Mouse (Mus musculus) 3T3-L1 (cell line): Measurements from ENCODE around the gene Cd5.

Experiments
- DNase-seq: peaks from one replicate; pipeline ENCODE4 v3.0.0-alpha.2; 2015; ENCODE audit warnings: low read depth, low spot score

Cd5 gene

DNA sequence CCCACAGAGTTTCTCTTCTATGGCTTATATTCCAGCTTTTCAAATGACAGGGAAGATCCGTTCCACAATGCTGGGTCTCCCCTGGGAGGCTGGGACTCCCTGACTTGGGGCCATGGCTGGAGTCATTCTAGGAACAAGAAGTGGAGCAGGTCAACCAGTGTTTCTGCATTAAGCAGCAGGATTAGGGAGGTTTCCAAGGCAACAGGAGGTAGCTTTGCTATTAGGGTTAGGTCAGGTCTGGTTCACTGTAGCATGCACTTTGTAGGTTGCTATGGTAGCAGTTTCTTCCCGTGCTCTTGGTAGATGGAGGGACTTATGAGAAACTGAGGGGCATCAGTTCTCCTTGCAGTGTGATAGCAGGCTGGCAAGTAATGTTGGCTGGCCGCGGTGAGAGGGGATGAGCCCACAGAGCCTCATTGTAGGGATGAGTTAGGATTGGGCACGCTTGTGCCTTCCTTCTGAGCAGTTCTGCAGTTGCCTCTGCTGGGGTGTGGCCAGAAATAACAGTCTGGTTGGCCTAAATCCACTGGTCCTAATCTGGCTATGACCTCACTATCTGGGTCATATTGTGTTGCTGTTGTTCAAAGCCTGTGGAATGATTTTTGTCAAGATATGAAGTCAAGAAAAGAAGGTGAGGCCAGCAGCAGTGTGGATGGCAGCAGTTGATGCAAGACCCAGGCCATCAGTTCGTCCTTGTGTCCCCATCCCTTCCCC, 37.6 kb downstream of the Cd5 start:
- DNase-seq, result peak; percentile 61

DNA sequence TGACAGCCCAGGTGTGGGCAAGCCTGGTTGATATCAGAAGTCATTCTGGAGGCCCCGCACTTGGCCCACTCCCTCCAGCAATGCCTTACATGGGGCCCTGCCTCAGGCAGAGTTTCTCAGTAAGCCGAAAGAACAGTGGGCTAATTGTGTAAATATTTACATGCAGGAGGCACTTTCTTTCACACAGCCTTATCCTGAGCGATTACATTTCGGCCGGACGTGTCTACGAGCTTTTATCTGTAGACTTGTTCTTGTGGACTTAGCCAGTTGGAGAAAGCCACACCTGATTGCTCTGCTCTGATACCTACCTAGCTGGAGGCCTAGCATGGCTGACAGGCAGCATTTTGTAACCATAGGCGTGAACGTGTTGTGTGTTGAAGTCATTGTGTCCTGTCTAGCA, 39.0 kb downstream of the Cd5 start:
- DNase-seq, result no peak

DNA sequence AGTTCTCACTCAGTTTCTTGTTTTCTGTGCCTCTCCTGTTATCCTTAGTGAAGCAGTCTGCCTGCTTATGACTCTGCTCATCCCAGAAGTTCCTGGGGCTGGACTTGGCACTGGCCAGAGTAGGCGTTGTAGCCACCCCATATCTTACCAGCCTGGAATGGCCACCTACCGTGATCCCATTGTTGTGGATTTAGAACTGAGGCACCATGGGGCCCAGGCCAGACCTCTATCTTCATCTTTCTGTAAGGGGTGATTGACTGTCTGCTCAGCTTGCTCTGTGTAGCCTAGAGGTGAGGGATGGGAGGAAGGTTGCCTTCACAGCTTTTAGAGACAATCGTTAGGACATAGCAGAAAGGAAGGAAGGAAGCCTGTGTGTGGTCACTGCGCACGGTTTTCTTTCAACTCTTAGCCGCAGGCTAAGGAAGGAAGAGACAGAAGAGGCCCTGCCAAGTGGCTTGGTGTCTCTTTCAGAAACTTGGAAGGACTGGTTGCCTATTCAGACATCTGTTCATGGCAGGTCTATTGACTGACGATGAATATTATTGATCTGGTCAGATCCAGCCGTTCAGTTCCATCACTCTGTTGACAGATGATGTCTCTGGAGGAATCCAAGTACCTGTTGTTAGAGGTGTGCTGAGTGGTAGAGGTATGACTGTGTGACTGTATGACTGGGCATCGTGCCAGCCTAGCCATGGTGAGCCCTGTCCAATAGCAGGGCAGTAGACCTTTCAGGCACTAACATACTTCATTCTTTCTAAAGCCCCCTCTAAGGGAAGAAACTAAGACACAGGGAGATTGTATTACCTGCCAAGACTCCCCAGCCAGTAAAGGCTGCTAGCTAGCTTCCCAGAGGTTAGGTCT, 40.4 kb downstream of the Cd5 start:
- DNase-seq, result no peak

DNA sequence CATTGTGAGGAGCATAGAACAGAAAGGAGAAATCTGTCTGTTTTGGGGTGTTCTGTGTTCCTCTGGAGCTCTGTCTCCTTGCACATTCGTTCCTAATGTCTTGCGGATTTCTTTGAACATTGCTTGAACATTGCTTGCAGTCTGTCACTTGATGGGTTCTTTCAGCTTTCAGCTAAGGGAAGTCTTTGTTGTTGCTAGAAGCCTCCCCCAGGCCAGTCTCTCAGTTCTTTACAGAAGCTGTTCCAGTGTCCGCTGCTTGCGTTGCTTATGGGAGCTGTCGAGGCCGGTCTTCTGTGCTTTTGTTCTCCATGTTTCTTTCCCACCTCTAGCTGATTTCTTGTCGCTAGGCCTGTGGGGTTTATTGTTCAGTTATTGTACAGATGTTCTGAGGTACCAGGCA, 43.0 kb downstream of the Cd5 start:
- DNase-seq, result no peak

DNA sequence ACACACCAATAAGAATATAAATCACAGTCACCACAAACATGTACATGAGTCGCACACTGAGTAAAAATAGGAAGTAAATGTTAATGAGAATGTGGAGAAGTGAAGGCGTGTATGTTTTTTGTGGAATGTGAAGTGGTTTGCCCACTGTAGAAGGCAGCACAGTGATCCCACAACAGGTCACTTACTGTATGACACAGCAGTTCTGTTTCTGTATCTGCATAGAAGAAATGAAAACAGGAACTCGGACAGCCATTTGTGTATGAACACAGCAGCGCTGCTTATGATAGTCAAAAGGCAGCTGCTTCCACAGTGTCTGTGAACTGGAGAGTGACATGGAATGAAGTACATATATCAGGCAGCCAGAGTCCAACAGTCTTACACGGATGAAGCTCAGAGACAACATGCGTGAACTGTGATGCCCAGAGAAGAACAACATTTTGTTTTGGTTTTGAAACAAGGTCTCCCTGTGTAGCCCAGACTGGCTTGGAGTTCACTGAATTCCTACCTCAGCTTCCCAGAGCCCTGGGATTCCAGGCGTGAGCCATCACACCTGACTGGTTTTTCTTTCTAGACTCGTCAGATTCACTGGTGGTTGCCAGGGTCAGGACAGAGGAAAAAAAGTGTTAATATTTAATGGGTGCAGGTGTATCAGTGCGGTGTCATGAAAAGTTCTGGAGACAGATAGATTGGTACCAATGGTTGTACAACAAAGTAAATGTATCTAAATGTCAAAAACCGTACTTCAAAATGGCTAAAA, 44.7 kb downstream of the Cd5 start:
- no peak for DNase-seq

DNA sequence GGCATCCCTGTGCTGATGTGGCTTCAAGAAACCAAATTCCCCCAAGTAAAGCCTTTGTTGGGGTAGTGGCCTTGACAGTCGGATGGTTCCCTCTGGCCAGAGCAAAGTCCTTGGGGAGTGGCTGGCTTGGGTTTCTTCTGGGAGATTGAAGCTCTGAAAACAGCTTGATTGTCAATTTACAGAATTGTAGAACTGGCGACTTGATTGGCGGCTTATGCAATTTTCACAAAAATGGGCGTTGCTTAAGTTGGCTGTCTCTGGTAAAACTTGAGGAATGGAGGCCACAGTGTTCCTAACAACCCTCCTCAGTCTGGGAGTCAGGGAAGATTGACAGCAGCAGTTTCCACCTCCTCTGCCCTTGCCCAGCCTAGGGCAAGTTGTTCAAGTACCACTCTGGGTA, 46.4 kb downstream of the Cd5 start:
- DNase-seq, result no peak

DNA sequence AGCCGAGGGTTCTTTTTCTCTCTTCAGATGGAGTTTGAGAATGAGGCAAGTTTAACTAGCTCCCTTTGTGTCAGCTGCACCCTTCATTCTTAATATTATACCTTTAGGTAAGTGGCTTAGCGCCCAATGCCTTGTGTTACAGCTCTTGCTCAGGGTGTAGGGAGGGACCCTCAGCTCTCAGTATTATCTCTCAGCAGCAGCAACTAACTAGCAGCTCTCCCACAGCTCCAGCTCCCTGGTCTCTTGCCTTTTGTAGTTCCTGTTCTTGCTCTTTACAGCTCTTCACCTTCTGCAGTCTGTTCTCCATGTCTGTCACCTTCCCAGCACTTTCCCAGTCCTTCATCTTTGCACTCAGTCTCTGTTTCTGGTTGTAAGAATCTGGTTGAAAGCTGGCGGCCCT, 47.1 kb downstream of the Cd5 start:
- no peak for DNase-seq

DNA sequence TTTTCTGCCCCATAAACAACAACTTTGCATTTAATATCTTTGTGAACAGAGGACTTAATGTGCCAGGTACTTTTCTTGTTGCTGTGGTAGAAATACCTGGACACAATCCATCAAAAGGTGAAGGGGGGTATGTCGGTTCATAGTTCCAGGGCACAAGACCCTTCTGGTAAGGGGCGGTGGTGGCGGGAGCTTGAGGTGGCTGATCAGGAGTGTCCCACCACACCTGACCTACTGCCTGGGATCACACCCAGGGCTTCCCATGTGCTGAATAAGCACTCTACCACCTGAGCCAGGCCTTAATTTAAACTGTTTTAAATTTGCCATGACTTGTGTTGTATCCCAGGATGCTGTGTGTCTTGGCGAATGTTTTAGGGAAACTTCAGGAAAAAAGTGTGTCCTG, 47.7 kb downstream of the Cd5 start:
- no peak for DNase-seq

DNA sequence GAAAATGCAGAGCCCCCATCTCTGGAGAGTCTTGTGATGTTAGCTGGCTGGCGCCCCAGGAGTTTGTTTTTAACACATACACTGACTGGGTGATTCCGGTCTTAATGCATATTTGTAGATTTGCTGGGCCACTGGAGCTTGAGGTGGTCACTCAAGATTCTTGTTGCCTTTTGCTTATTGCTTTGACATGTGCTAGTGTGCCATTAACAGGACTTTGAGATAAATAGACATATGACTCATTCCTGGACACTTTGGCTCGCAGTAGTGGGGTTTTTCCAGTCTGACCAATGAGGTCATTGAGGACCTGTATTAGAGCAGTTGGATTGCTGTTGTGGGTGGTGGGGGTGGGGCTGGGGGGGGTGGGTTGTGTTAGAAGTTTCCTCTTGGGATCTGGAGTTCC, 48.5 kb downstream of the Cd5 start:
- peak; percentile 93 for DNase-seq

DNA sequence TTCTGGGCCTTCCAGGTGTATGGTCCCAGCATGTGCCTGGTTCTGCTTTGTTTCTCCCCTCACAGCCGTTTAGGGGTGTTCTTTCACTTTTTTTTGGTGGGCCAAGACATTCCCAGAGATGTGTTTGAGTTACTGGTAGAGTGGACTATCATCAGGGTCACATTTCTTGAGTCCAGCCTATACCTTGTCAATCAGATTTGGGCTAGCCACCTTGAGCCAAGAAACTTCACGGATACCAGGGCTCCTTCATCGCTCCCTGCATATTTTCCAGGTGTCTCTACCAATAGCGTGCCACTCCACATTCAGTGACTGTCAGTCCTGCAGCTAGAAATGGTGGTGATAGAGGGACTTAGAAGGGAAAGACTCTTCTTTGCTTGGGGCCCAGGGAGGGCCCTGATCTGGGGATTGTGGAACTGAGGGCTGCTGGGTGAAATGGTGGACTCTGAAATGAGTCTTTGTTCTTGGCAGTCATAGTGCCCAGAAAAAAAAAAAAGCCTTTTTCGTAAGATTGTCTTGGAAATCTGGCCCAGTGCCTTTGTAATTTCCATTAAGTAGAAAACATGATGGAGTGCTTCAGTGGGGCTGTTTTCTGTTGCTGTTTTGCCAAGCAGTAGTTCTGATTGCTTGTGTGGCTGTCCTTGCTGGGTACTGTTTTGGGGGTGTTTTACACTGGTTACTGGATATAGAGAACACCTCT, 49.2 kb downstream of the Cd5 start:
- DNase-seq, result peak; percentile 75

DNA sequence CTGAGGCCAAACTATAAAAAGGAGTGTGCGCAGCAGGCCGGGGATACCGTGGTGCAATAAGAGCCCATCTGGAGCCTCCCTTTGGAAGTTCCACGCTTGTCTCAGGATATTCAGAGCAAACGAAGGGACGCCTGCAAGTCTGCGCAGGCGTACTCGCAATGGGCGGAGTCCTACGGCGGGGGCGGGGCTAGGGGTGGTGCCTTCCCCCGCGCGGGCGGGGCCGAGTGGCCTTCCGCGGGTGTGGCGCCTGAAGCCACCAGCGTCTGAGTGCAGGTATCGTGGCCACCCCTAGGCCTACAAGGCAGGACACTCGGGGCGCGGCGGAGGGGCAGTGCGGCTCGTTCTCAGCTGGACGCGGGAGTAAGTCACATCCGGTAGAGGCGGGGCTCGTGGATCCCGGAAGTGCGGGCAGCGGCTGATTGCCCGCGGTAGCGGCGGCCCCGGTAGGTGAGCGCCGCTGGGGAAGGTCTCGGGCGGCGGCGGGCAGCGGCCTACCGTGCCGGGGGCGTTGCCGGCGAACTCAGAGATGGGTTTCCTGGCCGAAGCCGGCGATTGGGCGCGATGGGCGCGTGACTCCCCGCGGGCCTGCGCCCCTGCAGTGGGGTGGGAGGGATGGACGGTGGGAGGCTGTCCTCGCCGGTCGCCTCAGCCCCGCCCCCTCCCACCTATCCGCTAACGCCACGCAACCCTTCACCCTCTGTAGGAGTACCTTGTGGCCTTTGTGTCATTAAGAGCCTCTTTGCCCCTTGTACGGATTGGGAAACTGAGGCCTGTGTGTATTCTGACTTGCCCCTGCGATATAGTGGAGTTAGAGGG, 50.1 kb downstream of the Cd5 start, which contains the start of gene Vps37c:
Vps37c (plus strand) TSS at position 199 of the 816 bp plus-strand sequence.
- peak; percentile 90 for DNase-seq

DNA sequence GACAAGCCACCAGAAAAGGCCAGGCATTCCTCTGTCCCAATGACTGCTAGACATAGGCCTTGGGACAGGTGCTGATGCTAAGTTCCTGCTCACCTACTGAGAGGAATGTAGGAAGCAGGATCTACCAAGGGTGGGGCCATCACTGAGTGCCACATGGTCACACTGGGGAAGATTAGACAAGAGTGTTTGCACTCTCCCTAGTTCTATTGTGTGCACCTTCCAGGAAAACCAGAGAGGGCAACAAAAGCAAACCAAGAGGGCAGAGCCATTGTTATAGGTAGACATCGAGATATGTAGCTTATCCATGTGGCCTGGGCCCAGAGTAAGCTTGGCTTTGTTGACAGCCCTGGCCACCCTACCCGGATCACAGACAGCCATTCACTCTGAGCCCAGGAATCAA, 53.1 kb downstream of the Cd5 start:
- DNase-seq, result no peak

DNA sequence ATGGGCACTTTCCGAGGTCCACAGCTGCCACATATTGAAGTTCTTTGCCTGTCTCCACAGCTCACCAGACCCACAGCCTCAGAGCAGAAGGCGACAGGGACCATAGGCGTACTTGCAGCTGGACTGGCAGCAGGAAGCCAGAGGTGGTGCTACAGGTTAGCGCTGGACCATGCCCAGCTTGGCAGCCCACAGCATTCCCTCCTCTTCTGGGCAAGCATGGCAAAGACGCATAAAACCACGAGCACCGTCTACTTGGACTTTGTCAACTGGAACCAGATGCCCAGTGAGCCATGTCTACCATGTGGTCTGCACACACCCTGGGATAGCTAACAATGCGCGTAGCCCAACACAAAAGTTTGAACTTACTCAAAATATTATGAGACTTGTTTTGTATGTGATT, 53.7 kb downstream of the Cd5 start:
- DNase-seq, result no peak

DNA sequence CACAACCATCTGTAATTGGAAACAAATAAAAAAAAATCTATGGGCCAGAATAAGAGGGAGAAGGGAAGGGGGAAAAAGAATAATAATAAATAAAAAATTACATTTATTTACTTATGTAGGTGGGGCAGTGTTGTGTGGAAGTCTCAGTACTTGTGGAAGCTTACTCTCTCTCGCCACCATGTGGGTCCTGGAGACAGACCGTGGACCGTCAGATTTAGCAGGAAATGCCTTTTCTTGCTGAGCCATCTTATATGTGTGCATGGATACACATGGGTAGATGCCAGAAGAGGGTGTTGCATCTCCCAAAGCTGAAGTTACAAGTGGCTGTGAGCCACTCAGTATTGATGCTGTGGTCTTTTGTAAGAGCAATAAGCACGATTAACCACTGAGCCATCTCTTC, 57.2 kb downstream of the Cd5 start:
- DNase-seq, result peak; percentile 54

DNA sequence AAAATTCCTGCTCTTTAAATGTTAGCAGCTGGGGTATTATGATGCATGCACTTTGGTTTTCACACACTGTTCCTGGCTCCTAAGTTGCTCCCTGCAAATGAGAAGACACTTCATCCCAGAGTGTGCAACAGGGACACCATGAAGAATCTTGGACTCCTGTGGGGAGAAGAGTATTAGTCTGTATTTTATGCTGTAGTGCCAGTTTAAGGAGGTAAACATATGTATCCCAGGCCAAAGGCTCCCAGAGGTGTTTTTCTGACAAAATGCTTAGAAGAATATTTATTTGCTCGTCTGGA, 60.1 kb downstream of the Cd5 start:
- no peak for DNase-seq

DNA sequence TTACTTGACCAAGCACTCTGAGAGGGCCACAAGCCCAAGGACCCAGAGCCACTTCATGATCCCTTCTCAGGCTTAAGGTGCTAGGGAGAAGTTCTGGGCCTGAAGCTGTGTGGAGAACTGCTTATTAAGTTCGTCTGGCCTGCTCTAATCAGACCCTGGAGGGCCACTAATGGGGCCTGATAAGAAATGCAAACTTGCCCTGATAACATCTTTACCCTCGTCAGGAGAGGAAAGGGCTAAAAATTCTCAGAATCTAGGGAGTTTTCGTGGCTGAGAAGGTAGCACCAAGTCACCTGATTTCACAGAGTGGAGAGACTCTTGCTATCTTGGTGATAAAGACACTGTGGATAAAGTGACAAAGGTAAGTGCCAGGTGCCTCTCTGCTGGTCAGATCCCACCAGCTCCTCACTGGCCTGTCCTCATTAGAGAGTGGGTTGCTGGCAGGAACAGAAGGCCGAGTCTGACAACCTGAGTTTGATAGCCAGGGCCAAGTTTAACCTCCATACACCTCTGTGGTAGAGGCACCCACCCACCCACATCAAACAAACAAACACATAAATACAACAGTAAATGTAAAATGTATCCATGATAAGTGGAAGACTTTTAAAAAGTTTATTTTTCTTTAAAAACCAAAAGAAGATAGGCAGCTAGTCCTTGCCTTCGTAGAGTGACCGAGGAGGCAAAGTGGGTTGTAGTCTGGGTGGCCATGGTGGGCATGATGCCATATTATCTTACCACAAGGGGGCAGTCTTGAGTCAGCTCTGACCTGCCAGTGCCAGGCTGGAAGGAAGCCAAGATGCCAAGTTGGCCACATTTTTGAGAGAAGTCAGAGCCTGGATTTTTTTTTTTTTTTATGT, 60.7 kb downstream of the Cd5 start, which contains the start of gene Pga5:
Pga5 (minus strand) TSS at position 157 of the 857 bp plus-strand sequence.
- peak; percentile 93 for DNase-seq

DNA sequence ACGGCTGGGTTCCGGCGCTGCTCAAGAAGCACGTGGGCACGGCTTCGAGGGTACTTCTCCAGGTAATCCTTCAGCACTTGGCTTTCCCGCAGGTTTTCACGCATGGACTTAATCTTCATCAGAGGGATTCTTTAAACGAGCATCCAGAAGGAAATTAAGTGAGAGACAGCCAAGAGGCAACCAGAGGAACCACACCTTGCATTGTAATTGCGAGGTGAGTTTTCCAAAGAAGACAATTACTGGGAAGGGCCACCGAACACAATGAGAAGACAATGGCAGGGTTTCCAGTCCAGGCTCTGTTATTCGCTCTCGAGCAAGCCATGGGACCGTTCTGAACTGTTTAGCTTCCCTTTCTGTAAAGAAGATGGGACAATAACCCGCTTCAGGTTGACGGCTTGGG, 62.1 kb downstream of the Cd5 start:
- no peak for DNase-seq

DNA sequence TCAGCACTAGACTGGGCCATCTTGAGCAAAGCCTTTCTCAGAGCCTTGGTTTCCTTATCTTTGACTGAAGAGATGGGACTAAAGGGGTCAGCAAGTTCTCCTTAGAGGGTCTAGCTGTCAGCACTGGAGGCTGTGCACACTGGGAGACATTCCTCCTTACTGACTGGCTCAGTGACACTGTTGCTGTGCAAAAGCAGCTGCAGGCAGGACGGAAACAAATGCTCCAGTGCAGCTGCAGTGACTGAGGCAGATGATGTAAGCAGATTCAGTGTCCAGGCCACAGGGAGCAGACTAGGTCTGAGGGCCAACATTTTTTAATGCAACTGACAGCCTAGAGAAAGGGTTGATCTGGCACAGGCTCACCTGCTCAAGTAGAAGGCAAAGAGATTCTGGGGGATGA, 65.5 kb downstream of the Cd5 start:
- no peak for DNase-seq

DNA sequence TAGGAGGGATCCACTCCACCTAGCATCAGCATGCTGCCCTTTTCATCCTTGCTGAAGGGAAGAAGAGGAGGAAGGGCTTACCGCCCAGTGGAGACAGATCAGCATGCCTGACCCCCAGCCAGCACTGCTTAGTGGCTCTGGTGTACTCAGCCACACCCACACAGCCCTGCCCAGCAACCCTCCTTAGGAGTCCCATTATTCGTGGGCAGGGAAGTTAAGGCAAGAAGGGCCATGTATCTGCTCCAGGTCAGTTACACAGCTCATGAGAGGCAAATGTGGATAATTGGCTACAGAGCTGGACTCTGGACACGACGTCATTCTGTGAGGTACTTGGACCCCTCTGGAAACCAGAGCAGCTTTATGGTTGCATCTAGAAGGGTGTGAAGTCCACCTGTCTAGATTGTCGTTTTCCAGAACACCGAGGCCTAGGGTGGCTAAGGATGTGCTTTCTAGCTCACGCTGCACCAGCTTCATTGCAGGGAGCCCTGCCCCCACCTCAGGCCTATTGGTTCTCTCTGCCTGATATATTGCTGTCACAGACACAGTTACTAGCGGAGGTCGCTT, 66.9 kb downstream of the Cd5 start:
- no peak for DNase-seq

DNA sequence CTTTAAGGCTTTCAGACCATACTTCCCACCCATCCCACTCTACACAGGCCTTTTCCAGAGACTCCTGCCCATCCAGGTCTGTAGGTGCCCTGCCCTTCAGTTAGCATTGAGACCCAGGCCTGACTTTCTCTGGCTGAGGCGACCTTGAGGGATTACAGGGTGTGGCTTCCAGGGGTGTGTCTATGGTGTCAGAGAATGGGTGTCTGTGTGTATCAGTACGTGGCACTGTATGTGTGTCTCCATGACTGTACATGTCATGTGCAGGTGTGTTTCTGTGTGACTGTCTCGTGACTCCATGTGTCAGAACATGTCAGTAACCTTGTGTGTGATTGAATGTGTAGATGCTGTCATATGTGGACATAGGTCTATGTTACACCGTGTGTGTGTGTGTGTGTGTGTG, 67.5 kb downstream of the Cd5 start:
- no peak for DNase-seq
